Mouse (Mus musculus) embryonic stem cell, embryonic (primary cell): ENCODE measurements at regions not wholly inside any gene's neighbourhood (a gene's known extent, or its start where the extent isn't known, plus 50 kb on each side); places are given as distances from the start of the nearest gene placed in this dataset.

Experiments used
- CTCF ChIA-PET, 4 experiments: fragments of 300-600 bp in 2 of 4; fragments of 350-600 bp in 2 of 4; sonication (Branson Sonifier 250); formaldehyde crosslinking; loops; one replicate each; lab custom pipeline; 2022; ENCODE audit warnings: inconsistent platforms in 2 of 4; lab: Charles Lee
- POLR2A ChIA-PET, 4 experiments: fragments of 300-600 bp in 2 of 4; fragments of 350-600 bp in 2 of 4; sonication (Branson Sonifier 250); formaldehyde crosslinking; loops; one replicate each; lab custom pipeline; 2022; ENCODE audit warnings: antibody characterized with exemption in 4 of 4, inconsistent platforms in 1 of 4; lab: Charles Lee

- ChIA-PET CTCF (no interaction called here), POLR2A (interaction anchor here in 1 of 4 experiments (0.6 kb wide), 1 partner anchor 37 kb away, joined by 3 read pairs; no protein-coding TSS in a partner anchor)
Measured at GRCm38 (mm10) chr1:61117535-61117934, 139.8 kb downstream of the Icos start.

GRCm38 (mm10) chr1:61118071-61118470, 140.3 kb downstream of the Icos start:
- ChIA-PET CTCF (no interaction called here), POLR2A (interaction anchor here in 1 of 4 experiments (0.6 kb wide), 1 partner anchor 1446 kb away, joined by 3 read pairs; no protein-coding TSS in a partner anchor)

GRCm38 (mm10) chr1:61121480-61121879, 143.8 kb downstream of the Icos start:
- ChIA-PET CTCF (interaction anchor here in 1 of 4 experiments (0.6 kb wide), 1 partner anchor 1707 kb away, joined by 5 read pairs; no protein-coding TSS in a partner anchor), POLR2A (interaction anchor here in 1 of 4 experiments (0.6 kb wide), 2 partner anchors 15 to 111 kb away, joined by 3 read pairs; no protein-coding TSS in a partner anchor)

GRCm38 (mm10) chr1:61125127-61125526, 147.4 kb downstream of the Icos start:
- POLR2A ChIA-PET, result no interaction called here
- CTCF ChIA-PET, result no interaction called here

- ChIA-PET POLR2A (interaction anchor here in 1 of 4 experiments (0.7 kb wide), 1 partner anchor 14 kb away, joined by 3 read pairs; no protein-coding TSS in a partner anchor), CTCF (no interaction called here)
Measured at GRCm38 (mm10) chr1:61135597-61136545, 158.1 kb downstream of the Icos start.

- POLR2A ChIA-PET, result no interaction called here
- CTCF ChIA-PET, result no interaction called here
Measured at GRCm38 (mm10) chr1:61137210-61137885, 159.6 kb downstream of the Icos start.

- CTCF ChIA-PET, result interaction anchor here in 1 of 4 experiments (0.8 kb wide), 1 partner anchor 43 kb away, joined by 3 read pairs; no protein-coding TSS in a partner anchor
- POLR2A ChIA-PET, result no interaction called here
Measured at GRCm38 (mm10) chr1:61137954-61138353, 160.2 kb downstream of the Icos start.

GRCm38 (mm10) chr1:61139291-61139983, 161.7 kb downstream of the Icos start:
- ChIA-PET POLR2A (no interaction called here), CTCF (interaction anchor here in 2 of 4 experiments (0.7 to 1.1 kb wide), 3 partner anchors 42 to 671 kb away, joined by 3 read pairs; no protein-coding TSS in a partner anchor)

- POLR2A ChIA-PET, result no interaction called here
- CTCF ChIA-PET, result interaction anchor here in 2 of 4 experiments (0.7 to 1.1 kb wide), 4 partner anchors 41 to 670 kb away, joined by 3 to 13 read pairs (median 3); no protein-coding TSS in a partner anchor
Measured at GRCm38 (mm10) chr1:61139984-61140648, 162.4 kb downstream of the Icos start.

GRCm38 (mm10) chr1:61140870-61141591, 163.3 kb downstream of the Icos start:
- ChIA-PET CTCF (no interaction called here), POLR2A (no interaction called here)

- CTCF ChIA-PET, result no interaction called here
- POLR2A ChIA-PET, result no interaction called here
Measured at GRCm38 (mm10) chr1:61141592-61141930, 163.8 kb downstream of the Icos start.

GRCm38 (mm10) chr1:61141952-61142351, 164.2 kb downstream of the Icos start:
- ChIA-PET POLR2A (interaction anchor here in 2 of 4 experiments (0.6 kb wide), 2 partner anchors 156 to 1125 kb away, joined by 3 read pairs; no protein-coding TSS in a partner anchor), CTCF (no interaction called here)

GRCm38 (mm10) chr1:61143030-61143753, 165.5 kb downstream of the Icos start:
- CTCF ChIA-PET, result interaction anchor here in 1 of 4 experiments (0.5 kb wide), 1 partner anchor 16 kb away, joined by 3 read pairs; no protein-coding TSS in a partner anchor

GRCm38 (mm10) chr1:61143754-61144066, 166.0 kb downstream of the Icos start:
- POLR2A ChIA-PET, result interaction anchor here in 1 of 4 experiments (0.5 kb wide), 1 partner anchor 229 kb away, joined by 3 read pairs; no protein-coding TSS in a partner anchor
- CTCF ChIA-PET, result interaction anchor here in 1 of 4 experiments (0.5 kb wide), 1 partner anchor 17 kb away, joined by 3 read pairs; no protein-coding TSS in a partner anchor

More at GRCm38 (mm10) chr1:61143030-61143753, 165.5 kb downstream of the Icos start:
- POLR2A ChIA-PET, result interaction anchor here in 1 of 4 experiments (0.5 kb wide), 1 partner anchor 229 kb away, joined by 3 read pairs; no protein-coding TSS in a partner anchor

- CTCF ChIA-PET, result interaction anchor here in 1 of 4 experiments (0.5 kb wide), 1 partner anchor 828 kb away, joined by 4 read pairs; no protein-coding TSS in a partner anchor
- POLR2A ChIA-PET, result no interaction called here
Measured at GRCm38 (mm10) chr1:61145013-61145412, 167.3 kb downstream of the Icos start.

- CTCF ChIA-PET, result interaction anchor here in 1 of 4 experiments (0.5 kb wide), 1 partner anchor 828 kb away, joined by 4 read pairs; no protein-coding TSS in a partner anchor
- POLR2A ChIA-PET, result no interaction called here
Measured at GRCm38 (mm10) chr1:61145572-61145971, 167.8 kb downstream of the Icos start.
